Mouse (Mus musculus) C2C12 (cell line): ENCODE results near the gene Tbata. TPM values are rescaled to one million over a fixed set of nuclear protein-coding genes. Genes with fewer than 3 reads are reported as not detected.
A peak's percentile ranks its signal among the peaks of the same experiment; 100 is the strongest.

Source experiments
- H3K27me3 ChIP-seq: one replicate; pipeline ENCODE4 v1.6.1; 2011; ENCODE audit not compliant: control insufficient read depth, insufficient read depth, insufficient read length
- H3K36me3 ChIP-seq: one replicate; pipeline ENCODE4 v1.6.1; 2011; ENCODE audit not compliant: control insufficient read depth, insufficient read depth
- H3K4me3 ChIP-seq: one replicate; pipeline ENCODE4 v1.5.1; 2011; ENCODE audit warnings: mild to moderate bottlenecking, control low read depth; ENCODE audit not compliant: poor library complexity, insufficient read depth, severe bottlenecking
- H3K79me2 ChIP-seq: one replicate; pipeline ENCODE4 v1.6.1; 2011; ENCODE audit not compliant: control insufficient read depth, insufficient read depth
- H3K79me3 ChIP-seq: one replicate; pipeline ENCODE4 v1.6.1; 2011; ENCODE audit warnings: low read depth, control low read depth
- H3ac ChIP-seq: one replicate; pipeline ENCODE3; 2011; ENCODE audit warnings: low read depth; ENCODE audit not compliant: control insufficient read depth, insufficient read length
- CEBPB ChIP-seq: IDR thresholded peaks from one replicate; pipeline ENCODE4 v1.6.1; 2011; ENCODE audit warnings: low read depth, mild to moderate bottlenecking, control low read depth, moderate library complexity
- CTCF ChIP-seq: IDR thresholded peaks from one replicate; pipeline ENCODE4 v1.5.1; 2011; ENCODE audit not compliant: control insufficient read depth, insufficient read depth, insufficient read length
- FOSL1 ChIP-seq: IDR thresholded peaks from one replicate; pipeline ENCODE4 v1.8.0; 2011; ENCODE audit warnings: mild to moderate bottlenecking, low read length; ENCODE audit not compliant: poor library complexity, insufficient read depth, severe bottlenecking
- MAX ChIP-seq: IDR thresholded peaks from one replicate; pipeline ENCODE4 v1.6.1; 2011; ENCODE audit warnings: mild to moderate bottlenecking, control low read depth
- MYOD1 ChIP-seq: IDR thresholded peaks from one replicate; pipeline ENCODE4 v1.6.1; 2011; ENCODE audit warnings: low read depth; ENCODE audit not compliant: control insufficient read depth, insufficient read length
- MYOG ChIP-seq: IDR thresholded peaks from one replicate; pipeline ENCODE4 v1.6.1; 2011; ENCODE audit not compliant: control insufficient read depth, insufficient read length; ENCODE audit errors: extremely low read depth
- USF1 ChIP-seq: IDR thresholded peaks from one replicate; pipeline ENCODE4 v1.6.1; 2011; ENCODE audit warnings: low read depth, mild to moderate bottlenecking, control low read depth, moderate library complexity
- polyA plus RNA-seq: library from polyadenylated mRNA; unstranded; fragments of >200 nt; fragmentation: generic; extraction: Trizol; gene quantifications from one replicate; pipeline ENCODE4 v1.2.1, GENCODE M21; 2012; ENCODE audit warnings: missing spikeins

Tbata gene
- polyA plus RNA-seq, 1 experiment: not detected

DNA sequence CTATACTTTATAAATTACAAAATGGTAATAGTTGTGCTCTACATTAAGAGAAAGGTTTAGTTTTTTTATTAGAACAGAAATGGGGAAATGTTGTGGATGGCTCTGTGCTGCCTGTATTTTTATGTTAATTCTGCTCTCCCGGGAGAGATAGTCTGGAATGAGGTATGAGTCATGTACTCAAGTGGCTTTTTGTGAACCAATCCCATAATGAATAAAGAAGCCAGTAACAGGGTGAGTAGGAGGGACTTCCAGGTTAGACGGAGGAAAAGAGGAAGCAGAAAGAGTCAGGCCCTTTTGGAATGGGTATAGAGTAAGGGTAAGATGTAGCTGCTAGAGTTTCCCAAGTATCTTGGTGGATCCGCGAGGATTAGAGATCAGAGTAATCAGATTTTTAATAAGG is 37.7 kb upstream of the Tbata start:
- Histone ChIP-seq H3K79me3 (peaks cover 8% of the 10 kb centered on the region), H3K79me2 (peaks cover 50% of the 10 kb centered on the region), H3K36me3 (peaks cover 25% of the 10 kb centered on the region), H3K4me3 (no peak overlapping the region), H3K27me3 (no peaks in the 10 kb centered on the region), H3ac (no peak overlapping the region)
- TF ChIP-seq MYOD1: no peak
- TF ChIP-seq MYOG: no peak
- TF ChIP-seq CTCF: no peak
- no peak for TF ChIP-seq USF1
- TF ChIP-seq CEBPB: no peak
- no peak for TF ChIP-seq FOSL1
- TF ChIP-seq MAX: no peak

DNA sequence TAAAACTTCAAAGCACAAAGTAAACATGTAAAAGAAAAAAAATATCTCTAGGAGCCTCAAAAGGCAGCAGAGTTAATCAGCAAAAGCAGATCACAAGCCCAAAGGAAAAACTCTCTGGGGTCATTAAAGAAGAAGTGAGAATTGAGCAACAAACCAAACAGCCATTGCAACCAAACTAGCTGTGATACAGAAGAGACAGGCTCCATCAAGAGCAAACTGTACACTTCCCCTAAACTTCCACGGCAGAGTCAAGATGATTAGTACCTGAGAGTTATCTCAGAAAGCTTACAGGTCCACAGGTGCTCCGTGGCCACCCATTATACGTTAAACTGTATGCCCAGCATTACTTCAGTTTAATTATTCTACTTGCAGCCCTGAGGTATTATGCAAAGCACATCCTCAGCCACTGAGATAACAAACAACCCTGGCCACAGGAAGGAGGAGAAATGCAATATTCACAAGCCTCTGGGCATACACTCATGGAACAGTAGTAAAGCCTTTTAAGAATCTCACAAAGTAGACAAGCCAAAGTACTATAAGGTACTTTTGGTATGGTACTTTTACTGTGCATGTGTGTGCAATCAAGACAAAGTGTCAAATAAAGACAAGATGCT is 36.4 kb upstream of the Tbata start:
- Histone ChIP-seq H3K79me2 (peaks cover 39% of the 10 kb centered on the region), H3K36me3 (peaks cover 26% of the 10 kb centered on the region), H3ac (no peak overlapping the region), H3K4me3 (no peak overlapping the region), H3K79me3 (peaks cover 6% of the 10 kb centered on the region), H3K27me3 (no peaks in the 10 kb centered on the region)
- TF ChIP-seq MYOG (no peak), CTCF (no peak), FOSL1 (no peak), USF1 (no peak), MAX (no peak), MYOD1 (no peak), CEBPB (no peak)

DNA sequence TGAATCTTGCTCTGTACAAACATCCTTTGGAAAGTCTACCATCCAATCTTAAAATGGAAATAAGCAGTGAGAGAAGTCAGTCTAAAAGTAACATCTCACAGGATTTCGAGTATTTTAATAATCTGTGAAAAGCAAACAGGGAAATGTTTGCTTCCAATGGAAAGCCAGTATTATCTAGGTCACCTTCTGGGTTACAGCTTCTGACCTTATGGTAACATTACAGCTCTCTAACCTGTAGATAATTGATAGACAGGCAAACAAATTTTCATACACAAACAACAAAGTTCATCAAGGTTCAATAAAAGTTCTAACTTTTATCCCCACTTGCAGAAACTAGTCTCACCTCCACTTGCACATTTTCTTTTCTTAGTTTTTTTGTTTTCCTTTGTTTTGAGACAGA is 34.2 kb upstream of the Tbata start:
- no peak for TF ChIP-seq MYOD1
- TF ChIP-seq CTCF: no peak
- no peak for TF ChIP-seq USF1
- no peak for TF ChIP-seq FOSL1
- TF ChIP-seq CEBPB: no peak
- no peak for TF ChIP-seq MYOG
- no peak for TF ChIP-seq MAX
- Histone ChIP-seq H3K4me3 (no peak overlapping the region), H3K27me3 (no peaks in the 10 kb centered on the region), H3ac (no peak overlapping the region), H3K79me2 (peaks cover 48% of the 10 kb centered on the region), H3K36me3 (peaks cover 28% of the 10 kb centered on the region), H3K79me3 (peaks cover 3% of the 10 kb centered on the region)

DNA sequence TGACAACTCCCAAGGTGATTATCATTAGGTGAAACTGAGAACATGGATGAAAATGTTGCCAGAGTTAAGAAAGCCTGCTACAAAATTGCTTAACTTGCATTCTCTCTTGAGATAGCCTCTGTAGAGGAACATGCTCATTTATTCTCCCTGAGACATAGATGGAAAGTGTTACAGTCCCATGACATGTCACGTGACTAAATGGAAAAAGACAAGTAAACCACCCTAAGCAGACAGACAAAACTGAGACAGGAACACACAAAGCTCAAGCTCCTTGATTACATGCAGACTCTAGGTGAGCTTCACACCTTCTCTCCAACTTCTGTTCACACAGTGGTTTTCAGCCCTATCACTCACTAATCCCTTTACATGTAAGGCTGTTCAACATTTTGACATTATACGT is 28.4 kb upstream of the Tbata start:
- Histone ChIP-seq H3K79me3 (peaks cover 19% of the 10 kb centered on the region), H3K27me3 (no peaks in the 10 kb centered on the region), H3K36me3 (peaks cover 17% of the 10 kb centered on the region), H3K79me2 (peaks cover 70% of the 10 kb centered on the region), H3ac (no peak overlapping the region), H3K4me3 (no peak overlapping the region)
- no peak for TF ChIP-seq MYOG
- no peak for TF ChIP-seq MAX
- no peak for TF ChIP-seq USF1
- TF ChIP-seq MYOD1: no peak
- TF ChIP-seq CTCF: no peak
- TF ChIP-seq FOSL1: no peak
- no peak for TF ChIP-seq CEBPB

DNA sequence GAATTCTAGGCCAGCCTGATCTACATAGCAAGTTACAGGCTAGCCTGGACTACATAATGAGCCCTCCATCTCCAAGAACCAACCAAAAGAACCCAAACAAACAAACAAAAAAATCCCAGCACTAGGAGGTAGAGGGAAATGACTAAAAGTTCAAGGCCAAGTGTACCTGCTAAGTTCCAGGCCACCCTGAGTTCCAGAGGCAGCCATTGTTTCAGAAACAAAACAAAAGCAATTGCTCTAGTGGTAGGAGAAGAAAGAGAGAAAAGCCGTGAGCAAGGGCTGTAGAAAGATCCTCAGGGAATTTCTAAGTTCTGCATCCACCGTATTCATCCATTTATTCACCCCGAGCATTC is 26.0 kb upstream of the Tbata start:
- Histone ChIP-seq H3ac (peak overlapping the region; percentile 97), H3K79me3 (peaks cover 19% of the 10 kb centered on the region), H3K36me3 (peaks cover 5% of the 10 kb centered on the region), H3K4me3 (peak overlapping the region; percentile 86), H3K27me3 (no peaks in the 10 kb centered on the region), H3K79me2 (peaks cover 66% of the 10 kb centered on the region)
- TF ChIP-seq MYOD1 (no peak), FOSL1 (no peak), CEBPB (no peak), CTCF (no peak), MYOG (no peak), MAX (no peak), USF1 (no peak)
